9 mouse cellular contexts compared by ENCODE assay signal in genomic region chr8:124368213-124368612, GRCm38 (mm10).
DNase-seq lines count a peak whose midpoint lies in the region; ATAC-seq and TF ChIP-seq lines count a peak whose summit lies in the region.
"Had no signal": no experiment of that assay in that cellular context is flagged by ENCODE, and none has a peak within 500 bp of the region (broad histone marks: within the 10 kb centered on the region; RNA-seq: fewer than 3 reads in every experiment).

No protein-coding gene starts in this region.

- H3K9me3 ChIP-seq in hindbrain, embryonic 10.5 days: no peaks in the 10 kb centered on the region
- no peaks in the 10 kb centered on the region for H3K9me3 ChIP-seq in hindbrain, embryonic 13.5 days
- H3K9me3 ChIP-seq in ES-Bruce4 (replicated peaks; ENCODE audit: control insufficient read depth, insufficient read depth, low read length, poor library complexity, severe bottlenecking): no peaks in the 10 kb centered on the region
- H3K9me3 ChIP-seq in forebrain, postnatal 0 days (ENCODE audit: low read length): no peaks in the 10 kb centered on the region
- H3K9me3 ChIP-seq: limb, embryonic 13.5 days had no signal

- no peak overlapping the region for H3K4me2 ChIP-seq in hindbrain, embryonic 13.5 days
- no peak overlapping the region for H3K4me2 ChIP-seq in forebrain, postnatal 0 days (ENCODE audit: low read depth)
- H3K4me2 ChIP-seq: limb, embryonic 13.5 days had no signal

- no peak overlapping the region for H3K9ac ChIP-seq in hindbrain, embryonic 13.5 days
- H3K9ac ChIP-seq in ES-Bruce4 (ENCODE audit: low read depth, poor library complexity, severe bottlenecking): no peak overlapping the region
- no peak overlapping the region for H3K9ac ChIP-seq in forebrain, postnatal 0 days
- H3K9ac ChIP-seq: limb, embryonic 13.5 days had no signal

- no peaks in the 10 kb centered on the region for H3K4me1 ChIP-seq in hindbrain, embryonic 10.5 days (replicated peaks)
- H3K4me1 ChIP-seq in hindbrain, embryonic 13.5 days (replicated peaks): no peaks in the 10 kb centered on the region
- H3K4me1 ChIP-seq in ES-Bruce4 (ENCODE audit: control insufficient read depth, insufficient read depth, low read length): no peaks in the 10 kb centered on the region
- no peaks in the 10 kb centered on the region for H3K4me1 ChIP-seq in forebrain, postnatal 0 days (ENCODE audit: insufficient read depth)
- H3K4me1 ChIP-seq in spleen, adult 2 months (ENCODE audit: control insufficient read depth, insufficient read depth, insufficient read length): no peaks in the 10 kb centered on the region
- H3K4me1 ChIP-seq: limb, embryonic 13.5 days had no signal

- 0 out of 2 replicates have a peak, but pooled peaks cover 3% of the 10 kb centered on the region for H3K36me3 ChIP-seq in hindbrain, embryonic 10.5 days
- peaks cover 26% of the 10 kb centered on the region for H3K36me3 ChIP-seq in hindbrain, embryonic 13.5 days
- H3K36me3 ChIP-seq in ES-Bruce4 (ENCODE audit: control insufficient read depth, insufficient read depth, low read length, poor library complexity, severe bottlenecking): no peaks in the 10 kb centered on the region
- H3K36me3 ChIP-seq in forebrain, postnatal 0 days (ENCODE audit: insufficient read depth): peaks cover 20% of the 10 kb centered on the region; the same call in 1 of the 2 replicates
- no peaks in the 10 kb centered on the region for H3K36me3 ChIP-seq in spleen, adult 2 months (ENCODE audit: control insufficient read depth, insufficient read depth, low read length)
- H3K36me3 ChIP-seq: limb, embryonic 13.5 days had no signal

- no peak for TF ChIP-seq EP300 in ES-Bruce4 (IDR thresholded peaks at IDR 0.05; ENCODE audit: insufficient read depth, low read depth, low read length)

- peak; percentile 78 for DNase-seq in hindbrain, embryonic 10.5 days (ENCODE audit: low spot score)
- DNase-seq in c-Kit-positive CD71-positive TER-119-positive erythroid progenitor cells, embryonic 14.5 days (ENCODE audit: low spot score): peak; percentile 63
- DNase-seq in forebrain, postnatal 0 days: peak; percentile 85
- peak; percentile 72 for DNase-seq in kidney, adult 9 months
- DNase-seq in spleen, adult 2 months (ENCODE audit: low read depth in 1 of 2, low spot score in 2 of 2): peak; percentile 12 to 59

- TF ChIP-seq POLR2A in ES-Bruce4 (IDR thresholded peaks at IDR 0.05; ENCODE audit: insufficient read depth, low read length): no peak
- TF ChIP-seq POLR2A in spleen, adult 2 months (IDR thresholded peaks at IDR 0.05; ENCODE audit: low read depth, low read length): no peak

- H3K27me3 ChIP-seq in hindbrain, embryonic 10.5 days (ENCODE audit: insufficient read depth, poor library complexity, severe bottlenecking): no peaks in the 10 kb centered on the region
- no peaks in the 10 kb centered on the region for H3K27me3 ChIP-seq in hindbrain, embryonic 13.5 days
- H3K27me3 ChIP-seq in ES-Bruce4 (ENCODE audit: control insufficient read depth, insufficient read depth, low read length, poor library complexity, severe bottlenecking): no peaks in the 10 kb centered on the region
- no peaks in the 10 kb centered on the region for H3K27me3 ChIP-seq in forebrain, postnatal 0 days (ENCODE audit: insufficient read depth, low read length)
- no peaks in the 10 kb centered on the region for H3K27me3 ChIP-seq in spleen, adult 2 months (ENCODE audit: control insufficient read depth, insufficient read depth, low read length)
- H3K27me3 ChIP-seq: limb, embryonic 13.5 days had no signal

- no peak overlapping the region for H3K27ac ChIP-seq in hindbrain, embryonic 10.5 days
- no peak overlapping the region for H3K27ac ChIP-seq in hindbrain, embryonic 13.5 days
- no peak overlapping the region for H3K27ac ChIP-seq in ES-Bruce4 (ENCODE audit: insufficient read depth, low read length)
- no peak overlapping the region for H3K27ac ChIP-seq in forebrain, postnatal 0 days (ENCODE audit: low read depth, low read length)
- H3K27ac ChIP-seq in spleen, adult 2 months (ENCODE audit: insufficient read depth, low read length): no peak overlapping the region
- H3K27ac ChIP-seq: limb, embryonic 13.5 days had no signal

- H3K4me3 ChIP-seq in hindbrain, embryonic 10.5 days: no peak overlapping the region
- no peak overlapping the region for H3K4me3 ChIP-seq in hindbrain, embryonic 13.5 days
- no peak overlapping the region for H3K4me3 ChIP-seq in ES-Bruce4 (ENCODE audit: low read depth, low read length)
- no peak overlapping the region for H3K4me3 ChIP-seq in forebrain, postnatal 0 days (ENCODE audit: low read depth, low read length)
- no peak overlapping the region for H3K4me3 ChIP-seq in spleen, adult 2 months (ENCODE audit: extremely low read depth, insufficient read depth, insufficient read length)
- H3K4me3 ChIP-seq: limb, embryonic 13.5 days had no signal

- peak; percentile 98 for TF ChIP-seq CTCF in ES-Bruce4 (IDR thresholded peaks at IDR 0.05; ENCODE audit: low read depth, low read length)
- peak; percentile 90 for TF ChIP-seq CTCF in forebrain, postnatal 0 days (IDR thresholded peaks at IDR 0.05; ENCODE audit: low read depth)
- peak; percentile 81; the same call in 1 of the 2 replicates for TF ChIP-seq CTCF in spleen, adult 2 months (IDR thresholded peaks at IDR 0.05; ENCODE audit: extremely low read depth, insufficient read depth, insufficient read length, insufficient replicate concordance)

- WGBS in hindbrain, embryonic 10.5 days: 21% methylated on average over 8 of the region's 8 CpGs
- WGBS in hindbrain, embryonic 13.5 days: 21% methylated on average over 8 of the region's 8 CpGs
- 19% methylated on average over 8 of the region's 8 CpGs for WGBS in forebrain, postnatal 0 days
- 16% methylated on average over 8 of the region's 8 CpGs for WGBS in spleen, adult 2 months

- no peak for ATAC-seq in hindbrain, embryonic 13.5 days (ENCODE audit: low FRiP score)
- ATAC-seq in forebrain, postnatal 0 days: peak; percentile 74
- peak; percentile 86 for ATAC-seq in megakaryocyte-erythroid progenitor cell, adult 5-6 weeks (replicated peaks; ENCODE audit: low FRiP score, low TSS enrichment, poor library complexity, severe bottlenecking)
